Mouse (Mus musculus) urinary bladder, postnatal 14 days (tissue): ENCODE data around the gene Pttg1ip.
A peak's percentile ranks its signal among the peaks of the same experiment; 100 is the strongest.

Source experiments
- DNase-seq: peaks from one replicate; pipeline ENCODE4 v3.0.0; 2021; ENCODE audit warnings: low spot score

Pttg1ip gene

DNA sequence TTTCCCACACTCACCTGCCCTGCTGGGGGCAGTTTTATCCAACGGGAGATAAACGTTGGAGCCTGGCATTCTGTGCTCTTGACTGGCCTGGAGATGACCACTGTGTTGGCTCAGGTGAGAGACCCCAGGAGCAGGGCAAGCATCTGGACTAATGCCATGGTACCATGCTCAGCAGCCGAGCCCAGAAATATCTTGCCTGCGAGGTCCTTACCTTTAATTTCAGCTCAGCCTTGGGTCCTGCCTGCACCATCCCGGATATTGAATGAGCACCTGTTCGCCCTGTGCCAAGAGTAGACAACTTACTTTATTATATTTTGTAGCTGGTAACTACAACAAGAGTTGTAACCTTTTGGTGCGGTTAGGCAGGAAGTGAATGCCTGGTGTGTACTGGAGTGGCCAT lies 25.3 kb downstream of the Pttg1ip start:
- no peak for DNase-seq

- DNase-seq = no peak
Observed at GRCm38 (mm10) chr10:77607441-77607840, 25.9 kb downstream of the Pttg1ip start.

- no peak for DNase-seq
Observed at GRCm38 (mm10) chr10:77608589-77608988, 27.1 kb downstream of the Pttg1ip start.

DNA sequence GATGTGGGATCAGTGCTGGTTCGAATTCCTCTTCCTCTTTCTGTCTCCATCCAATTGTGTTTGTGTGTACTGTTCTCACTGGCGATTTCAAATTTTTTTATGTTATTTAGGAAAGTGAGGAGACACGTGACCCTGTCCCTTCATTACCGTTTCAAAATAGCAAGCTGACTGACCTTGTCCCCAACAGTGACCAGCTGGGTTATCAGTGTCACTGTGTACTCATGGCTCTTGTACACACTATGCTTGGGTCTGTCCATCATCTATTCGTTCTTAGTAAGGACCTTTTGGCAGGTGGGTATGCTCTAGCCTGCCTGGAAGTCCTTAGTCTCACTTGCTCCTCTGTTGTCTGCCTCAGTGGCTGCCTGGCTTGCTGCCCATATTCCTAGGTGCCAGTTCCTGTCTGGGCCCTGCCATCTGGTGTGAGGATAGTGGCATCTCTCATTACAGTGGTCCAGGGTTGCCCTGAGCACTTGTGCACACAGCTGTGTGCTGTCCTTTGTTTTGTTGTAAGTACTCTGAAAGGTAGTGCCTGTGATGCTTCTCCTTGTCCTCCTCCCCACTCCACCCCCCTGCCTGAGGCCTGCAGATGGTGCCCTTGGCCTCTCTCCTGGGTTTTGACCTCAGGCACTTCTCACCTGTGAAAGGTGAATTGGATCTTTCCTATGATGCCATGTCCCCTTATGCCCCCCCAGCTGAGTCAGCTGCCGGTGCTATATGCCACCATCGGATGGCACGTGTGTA lies 28.9 kb downstream of the Pttg1ip start:
- no peak for DNase-seq

GRCm38 (mm10) chr10:77613409-77613808 lies 31.9 kb downstream of the Pttg1ip start:
- DNase-seq = peak; percentile 37

DNA sequence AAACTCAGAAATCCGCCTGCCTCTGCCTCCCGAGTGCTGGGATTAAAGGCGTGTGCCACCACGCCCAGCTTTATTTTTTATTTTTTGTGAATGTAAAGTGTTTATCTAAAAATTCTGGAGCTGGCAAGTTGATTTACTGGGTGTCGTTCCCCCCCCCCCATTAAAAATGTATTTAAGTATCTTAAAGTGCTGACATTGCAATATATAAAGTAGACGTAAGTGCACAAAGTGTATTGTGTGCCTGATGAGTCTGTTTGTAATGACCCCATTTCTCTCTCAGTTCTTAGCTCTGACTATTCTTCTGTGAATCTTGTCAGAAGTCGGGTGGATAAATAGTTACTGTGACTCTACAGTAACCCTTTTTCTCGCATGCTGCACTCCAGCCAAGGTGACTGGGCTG lies 34.1 kb downstream of the Pttg1ip start:
- no peak for DNase-seq

DNA sequence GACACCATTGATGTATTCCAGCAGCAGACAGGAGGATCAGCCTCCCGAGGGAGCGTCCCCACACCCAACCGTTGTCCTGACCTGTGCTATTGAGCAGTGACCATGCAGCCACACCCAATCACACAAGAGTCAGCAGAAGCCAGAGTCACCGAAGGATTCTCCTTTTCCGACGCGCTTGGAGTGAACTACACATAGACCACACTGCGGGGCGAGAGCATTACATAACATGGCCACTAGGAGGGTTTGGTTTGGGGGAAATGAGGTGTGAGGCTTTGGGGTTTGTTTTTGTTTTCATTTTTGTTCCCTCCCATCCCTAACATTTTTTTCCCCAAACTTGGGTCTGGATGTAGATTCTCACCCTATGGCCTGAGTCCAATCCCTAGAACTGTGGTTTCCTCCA lies 34.6 kb downstream of the Pttg1ip start:
- DNase-seq = no peak

- DNase-seq = no peak
Observed at GRCm38 (mm10) chr10:77616926-77617325, 35.4 kb downstream of the Pttg1ip start.

DNA sequence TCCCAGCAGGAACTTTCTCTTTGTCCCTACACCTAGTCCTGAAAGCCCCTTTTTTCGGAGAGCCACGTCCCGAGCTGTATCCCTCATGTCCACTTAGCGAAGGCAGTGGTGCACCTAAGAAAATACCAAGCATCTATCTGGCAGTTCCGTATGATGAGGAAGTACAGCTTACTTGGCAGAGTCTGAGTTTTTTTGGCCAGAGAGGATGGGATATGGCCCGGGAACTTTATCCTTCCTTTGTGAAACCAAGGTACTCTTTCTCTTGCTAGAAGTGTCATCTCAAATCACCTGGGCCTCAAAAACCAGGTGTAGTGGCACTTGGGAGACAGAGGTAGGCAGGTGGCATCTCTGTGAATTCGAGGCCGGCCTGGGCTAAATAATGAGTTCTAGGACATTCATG lies 40.0 kb downstream of the Pttg1ip start:
- no peak for DNase-seq

DNA sequence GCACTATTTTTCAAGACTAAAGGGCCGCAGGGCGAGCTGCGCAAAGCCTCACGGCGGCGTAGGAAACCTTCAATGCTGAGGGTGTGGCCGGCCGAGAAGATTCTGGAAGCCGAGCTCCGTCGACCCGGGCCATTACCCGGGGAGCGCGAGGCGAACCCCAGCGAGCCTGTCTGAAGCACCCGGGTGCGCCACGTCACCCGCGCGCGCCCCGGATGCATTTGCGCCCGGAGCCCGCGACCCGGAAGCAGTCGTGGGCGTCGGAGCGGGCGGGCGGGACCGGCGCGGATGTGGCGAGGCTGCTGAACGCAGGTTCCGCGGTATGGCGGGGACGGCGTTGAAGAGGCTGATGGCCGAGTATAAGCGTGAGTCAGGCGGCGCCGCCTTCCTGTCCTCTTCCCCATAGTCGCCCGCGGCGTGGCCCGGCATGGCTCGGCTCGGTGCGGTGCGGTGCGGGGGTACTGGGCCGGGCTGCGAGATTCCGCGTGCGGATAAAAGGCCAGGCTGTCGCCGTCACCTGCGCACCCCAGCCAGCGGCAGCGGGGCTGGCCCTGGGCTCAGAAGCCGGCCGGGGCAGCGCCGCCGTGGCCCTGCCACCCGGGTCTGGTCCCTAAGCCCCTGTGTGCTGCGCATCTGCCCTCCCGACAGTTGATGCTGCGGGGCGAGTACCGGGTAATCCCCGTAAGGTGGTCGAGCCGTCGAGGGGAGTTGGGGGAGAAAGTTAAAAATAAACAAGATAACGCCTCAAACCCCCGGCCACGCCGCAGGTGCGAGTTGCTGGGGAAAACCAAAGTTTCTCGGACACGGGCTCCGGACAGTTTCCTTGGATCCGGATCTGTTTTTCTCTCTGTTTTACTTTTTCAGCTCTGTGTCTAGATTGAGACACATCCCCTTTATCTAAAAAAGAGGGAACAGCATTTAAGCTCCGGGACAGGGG lies 40.8 kb downstream of the Pttg1ip start, which contains the start of gene Ube2g2:
Ube2g2 (plus strand) TSS at position 221 of the 934 bp plus-strand sequence.
- DNase-seq = peak; percentile 93

- DNase-seq = peak; percentile 45
Observed at GRCm38 (mm10) chr10:77623069-77623492, 41.6 kb downstream of the Pttg1ip start.

- no peak for DNase-seq
Observed at GRCm38 (mm10) chr10:77623639-77624400, 42.3 kb downstream of the Pttg1ip start.

DNA sequence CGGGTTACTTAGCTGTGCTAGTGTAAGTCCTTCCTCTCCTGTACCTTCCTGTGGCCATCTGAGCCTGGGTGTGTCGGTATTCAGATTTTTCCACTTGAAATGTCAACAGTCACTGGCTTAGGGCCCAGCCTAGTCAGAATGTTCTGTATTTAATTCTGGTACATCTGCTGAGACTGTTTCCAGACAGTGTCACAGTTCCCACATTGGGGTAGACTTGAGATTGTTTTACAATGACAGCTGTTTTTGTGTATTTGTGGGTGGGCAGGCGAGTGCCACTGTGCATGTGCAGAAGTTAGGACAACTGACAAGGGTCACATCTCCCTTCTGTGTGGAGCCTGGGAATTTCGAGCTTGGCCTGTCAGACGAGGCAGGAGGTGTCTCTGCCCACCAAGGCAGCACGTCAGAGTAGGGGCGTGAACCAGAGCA lies 43.1 kb downstream of the Pttg1ip start:
- DNase-seq = peak; percentile 65

GRCm38 (mm10) chr10:77626036-77626435 lies 44.5 kb downstream of the Pttg1ip start:
- no peak for DNase-seq

DNA sequence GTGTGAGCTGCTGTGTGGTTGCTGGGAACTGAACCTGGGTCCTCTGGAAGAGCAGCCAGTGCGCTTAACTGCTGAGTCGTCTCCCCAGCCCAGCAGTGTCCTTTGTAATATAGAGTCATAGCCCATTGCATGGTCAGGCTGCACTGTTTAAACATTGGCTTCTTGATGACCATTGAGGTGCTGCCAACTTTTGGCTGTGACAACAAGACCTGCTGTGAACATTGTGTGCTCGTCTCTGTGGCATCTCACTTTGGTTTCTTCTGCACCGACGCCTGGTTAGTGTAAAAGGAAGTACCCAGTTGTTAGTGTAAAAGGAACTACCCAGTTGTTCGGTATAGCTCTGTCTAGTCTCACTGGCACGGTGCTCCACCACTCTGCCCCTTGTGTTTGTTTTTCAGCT lies 45.1 kb downstream of the Pttg1ip start:
- no peak for DNase-seq

- peak; percentile 82 for DNase-seq
Observed at GRCm38 (mm10) chr10:77627497-77627896, 46.0 kb downstream of the Pttg1ip start.

DNA sequence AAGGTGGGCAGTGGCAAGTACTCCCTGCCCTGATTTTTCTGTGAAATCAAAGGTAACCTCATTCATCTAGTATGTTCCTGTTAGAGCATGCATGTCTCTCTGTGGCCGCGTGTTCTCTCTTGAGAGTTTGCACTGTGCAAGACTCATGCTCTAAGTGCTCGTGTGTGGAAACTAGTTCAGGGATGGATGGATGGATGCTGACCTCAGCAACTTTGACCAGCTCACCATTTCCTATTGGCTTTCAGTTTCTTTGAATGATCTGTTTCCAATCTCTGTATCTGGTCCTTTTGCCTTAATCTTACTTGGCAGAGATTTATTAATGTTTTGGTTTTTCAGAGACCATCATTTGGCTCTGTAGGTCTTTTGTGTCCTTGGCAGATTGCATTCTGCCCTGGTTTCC lies 47.6 kb downstream of the Pttg1ip start:
- DNase-seq = no peak

DNA sequence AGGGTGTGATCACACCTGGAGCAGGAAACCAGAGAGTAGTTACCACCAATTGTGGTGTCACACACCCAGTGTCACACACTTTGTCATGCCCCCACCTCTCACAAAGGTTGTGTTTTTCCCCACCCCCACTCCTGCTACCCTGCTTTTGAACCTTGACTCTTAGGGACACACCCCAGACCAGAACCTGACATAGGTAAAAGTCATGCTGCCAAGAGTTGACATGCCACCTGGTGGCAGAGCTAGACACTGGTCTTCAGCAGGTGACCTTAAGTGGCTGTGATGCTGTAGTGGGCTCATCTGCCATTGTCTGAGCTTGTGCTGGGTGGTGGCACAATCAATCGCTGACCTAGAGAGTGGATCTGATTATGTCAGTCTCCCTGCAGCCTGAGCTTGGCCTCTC lies 48.5 kb downstream of the Pttg1ip start:
- DNase-seq = no peak

- DNase-seq = peak; percentile 35
Observed at GRCm38 (mm10) chr10:77634016-77634415, 52.5 kb downstream of the Pttg1ip start.

DNA sequence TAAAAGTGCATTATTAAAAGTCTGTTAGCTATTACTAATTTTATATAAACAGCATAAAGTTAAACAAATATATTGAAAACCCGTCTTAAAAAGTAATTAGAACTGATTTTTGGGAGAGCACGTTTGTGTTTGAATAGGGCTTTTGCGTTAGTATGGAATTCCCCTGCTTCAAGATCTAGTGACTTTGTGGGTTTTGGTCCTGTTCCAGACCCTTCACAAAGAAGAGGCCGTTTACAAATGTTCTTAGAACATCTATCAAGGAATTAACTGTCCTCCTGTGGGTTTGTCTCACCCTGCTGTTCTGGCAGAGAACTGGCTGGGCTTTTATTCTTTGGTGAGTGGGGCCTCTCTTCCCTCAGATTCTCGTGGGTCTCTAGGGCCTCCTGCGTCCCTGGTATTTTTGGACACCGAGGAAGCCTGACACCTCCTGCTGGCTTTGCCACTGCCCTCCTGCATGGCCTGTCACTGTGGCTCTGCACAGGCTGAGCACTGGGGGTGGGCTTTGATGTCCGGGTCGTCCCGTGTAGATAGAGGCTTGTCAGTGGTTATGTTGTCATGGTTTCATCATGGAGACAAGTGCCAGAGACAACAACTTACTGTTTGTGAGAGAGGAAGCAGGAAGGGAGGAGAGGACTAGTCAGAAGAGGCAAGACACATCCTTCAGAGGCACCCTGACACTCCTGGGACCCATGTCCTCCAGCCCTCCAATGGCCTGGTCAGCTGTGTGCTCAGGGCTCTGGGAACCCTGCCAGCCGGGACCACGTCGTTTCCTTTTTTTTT lies 53.1 kb downstream of the Pttg1ip start:
- DNase-seq = no peak

- DNase-seq = no peak
Observed at GRCm38 (mm10) chr10:77636234-77636922, 54.9 kb downstream of the Pttg1ip start.
